Comparison of ENCODE assay signal across 8 mouse cellular contexts in genomic region chr4:119194909-119195581, GRCm38 (mm10). TPM values are rescaled to one million over a fixed set of nuclear protein-coding genes. Genes with fewer than 3 reads are reported as not detected.
A peak's percentile ranks its signal among the peaks of the same experiment; 100 is the strongest.
DNase-seq lines count a peak whose midpoint lies in the region; ATAC-seq and TF ChIP-seq lines count a peak whose summit lies in the region.

Svbp (plus strand) TSS chr4:119195306.

- H3K9me3 ChIP-seq in ES-Bruce4 (replicated peaks; ENCODE audit: control insufficient read depth, insufficient read depth, low read length, poor library complexity, severe bottlenecking), result no peaks in the 10 kb centered on the region
- H3K9me3 ChIP-seq in forebrain, embryonic 14.5 days (replicated peaks; ENCODE audit: control insufficient read depth, low read length), result no peaks in the 10 kb centered on the region
- no peaks in the 10 kb centered on the region for H3K9me3 ChIP-seq in liver, embryonic 16.5 days (replicated peaks; ENCODE audit: control insufficient read depth, low read length)
- no peaks in the 10 kb centered on the region for H3K9me3 ChIP-seq in neural tube, embryonic 12.5 days
- H3K9me3 ChIP-seq in stomach, postnatal 0 days (ENCODE audit: control insufficient read depth, low read length), result no peaks in the 10 kb centered on the region

- DNase-seq in cerebellum, adult 11 months, result peak; percentile 77
- DNase-seq in forebrain, embryonic 14.5 days (ENCODE audit: low spot score), result peak; percentile 87
- DNase-seq in heart, postnatal 10 days, result peak; percentile 87 to 93
- DNase-seq in large intestine, adult 2 months (ENCODE audit: low read depth, low spot score), result peak; percentile 57
- DNase-seq in stomach, postnatal 0 days (ENCODE audit: low spot score), result peak; percentile 98

- TF ChIP-seq EP300 in ES-Bruce4 (IDR thresholded peaks at IDR 0.05; ENCODE audit: insufficient read depth, low read depth, low read length), result no peak
- TF ChIP-seq EP300 in stomach, postnatal 0 days (optimal IDR thresholded peaks at IDR 0.05), result no peak

- ATAC-seq in forebrain, embryonic 14.5 days, result peak; percentile 90
- peak; percentile 88 for ATAC-seq in liver, embryonic 16.5 days (ENCODE audit: low read depth)
- peak; percentile 89 for ATAC-seq in neural tube, embryonic 12.5 days (ENCODE audit: low FRiP score, low read depth)
- peak; percentile 98 for ATAC-seq in stomach, postnatal 0 days (ENCODE audit: low FRiP score, low TSS enrichment)

- no peak for TF ChIP-seq POLR2A in ES-Bruce4 (IDR thresholded peaks at IDR 0.05; ENCODE audit: insufficient read depth, low read length)

- TF ChIP-seq CTCF in ES-Bruce4 (IDR thresholded peaks at IDR 0.05; ENCODE audit: low read depth, low read length), result no peak
- no peak for TF ChIP-seq CTCF in stomach, postnatal 0 days (IDR thresholded peaks at IDR 0.05; ENCODE audit: low read depth)

- peak within 1 kb of the TSS; percentile 76 for H3K4me2 ChIP-seq in forebrain, embryonic 14.5 days (ENCODE audit: low read length)
- peak within 1 kb of the TSS; percentile 64 for H3K4me2 ChIP-seq in liver, embryonic 16.5 days (ENCODE audit: low read depth, low read length)
- H3K4me2 ChIP-seq in neural tube, embryonic 12.5 days (replicated peaks), result peak within 1 kb of the TSS; percentile 76
- H3K4me2 ChIP-seq in stomach, postnatal 0 days (replicated peaks; ENCODE audit: low read depth), result peak within 1 kb of the TSS; percentile 73

- under 1% methylated on average over 43 of the region's 47 CpGs for WGBS in forebrain, embryonic 14.5 days
- 2% methylated on average over 42 of the region's 47 CpGs for WGBS in large intestine, adult 2 months
- 0% methylated on average over 47 of the region's 47 CpGs for WGBS in liver, embryonic 16.5 days (ENCODE audit: insufficient replicate concordance)
- under 1% methylated on average over 47 of the region's 47 CpGs for WGBS in neural tube, embryonic 12.5 days
- WGBS in stomach, postnatal 0 days, result 1% methylated on average over 34 of the region's 47 CpGs

- no peaks in the 10 kb centered on the region for H3K36me3 ChIP-seq in ES-Bruce4 (ENCODE audit: control insufficient read depth, insufficient read depth, low read length, poor library complexity, severe bottlenecking)
- H3K36me3 ChIP-seq in forebrain, embryonic 14.5 days (ENCODE audit: control insufficient read depth, insufficient read depth, low read length), result 0 out of 2 replicates have a peak, but pooled peaks cover 3% of the 10 kb centered on the region
- no peaks in the 10 kb centered on the region for H3K36me3 ChIP-seq in liver, embryonic 16.5 days (ENCODE audit: control insufficient read depth, insufficient read depth)
- no peaks in the 10 kb centered on the region for H3K36me3 ChIP-seq in neural tube, embryonic 12.5 days
- no peaks in the 10 kb centered on the region for H3K36me3 ChIP-seq in stomach, postnatal 0 days (ENCODE audit: control insufficient read depth, insufficient read depth, low read length)

- peak within 1 kb of the TSS; percentile 90 for H3K4me3 ChIP-seq in ES-Bruce4 (ENCODE audit: low read depth, low read length)
- peak within 1 kb of the TSS; percentile 77 for H3K4me3 ChIP-seq in forebrain, embryonic 14.5 days (ENCODE audit: low read depth, low read length)
- H3K4me3 ChIP-seq in liver, embryonic 16.5 days (ENCODE audit: low read depth, low read length), result peak within 1 kb of the TSS; percentile 86
- peak within 1 kb of the TSS; percentile 70 for H3K4me3 ChIP-seq in neural tube, embryonic 12.5 days
- H3K4me3 ChIP-seq in stomach, postnatal 0 days (ENCODE audit: low read depth, low read length), result peak within 1 kb of the TSS; percentile 82

- H3K9ac ChIP-seq in ES-Bruce4 (ENCODE audit: low read depth, poor library complexity, severe bottlenecking), result peak within 1 kb of the TSS; percentile 93
- peak within 1 kb of the TSS; percentile 79 for H3K9ac ChIP-seq in forebrain, embryonic 14.5 days (ENCODE audit: low read length)
- H3K9ac ChIP-seq in liver, embryonic 16.5 days (ENCODE audit: low read depth, low read length), result peak within 1 kb of the TSS; percentile 90
- H3K9ac ChIP-seq in neural tube, embryonic 12.5 days, result peak within 1 kb of the TSS; percentile 68
- H3K9ac ChIP-seq in stomach, postnatal 0 days (ENCODE audit: low read length), result peak within 1 kb of the TSS; percentile 85

- intact Hi-C loops in heart, postnatal 10 days (cut with DNase I), result loop anchor here (2.0 kb wide), 1 partner anchor 20 kb away; the partner anchor contains the start of gene Zfp691

- H3K27ac ChIP-seq in ES-Bruce4 (ENCODE audit: insufficient read depth, low read length), result no peak within 1 kb of the TSS
- peak within 1 kb of the TSS; percentile 68 for H3K27ac ChIP-seq in forebrain, embryonic 14.5 days (ENCODE audit: low read depth, low read length)
- H3K27ac ChIP-seq in liver, embryonic 16.5 days (ENCODE audit: low read length), result peak within 1 kb of the TSS; percentile 84
- H3K27ac ChIP-seq in neural tube, embryonic 12.5 days, result peak within 1 kb of the TSS; percentile 21
- peak within 1 kb of the TSS; percentile 78 for H3K27ac ChIP-seq in stomach, postnatal 0 days (replicated peaks)

- H3K27me3 ChIP-seq in ES-Bruce4 (ENCODE audit: control insufficient read depth, insufficient read depth, low read length, poor library complexity, severe bottlenecking), result no peaks in the 10 kb centered on the region
- H3K27me3 ChIP-seq in forebrain, embryonic 14.5 days (replicated peaks; ENCODE audit: control insufficient read depth, insufficient read depth, low read length), result no peaks in the 10 kb centered on the region
- H3K27me3 ChIP-seq in liver, embryonic 16.5 days (ENCODE audit: control insufficient read depth, insufficient read depth, low read depth, low read length), result no peaks in the 10 kb centered on the region
- H3K27me3 ChIP-seq in neural tube, embryonic 12.5 days (replicated peaks), result no peaks in the 10 kb centered on the region
- no peaks in the 10 kb centered on the region for H3K27me3 ChIP-seq in stomach, postnatal 0 days (ENCODE audit: control insufficient read depth, insufficient read depth, low read length)

- H3K4me1 ChIP-seq in ES-Bruce4 (ENCODE audit: control insufficient read depth, insufficient read depth, low read length), result no peaks in the 10 kb centered on the region
- H3K4me1 ChIP-seq in forebrain, embryonic 14.5 days (ENCODE audit: control insufficient read depth, insufficient read depth, low read length), result peaks cover 18% of the 10 kb centered on the region
- H3K4me1 ChIP-seq in liver, embryonic 16.5 days (ENCODE audit: control insufficient read depth, low read depth, low read length), result peaks cover 64% of the 10 kb centered on the region
- peaks cover 19% of the 10 kb centered on the region for H3K4me1 ChIP-seq in neural tube, embryonic 12.5 days
- peaks cover 2% of the 10 kb centered on the region; the same call in 1 of the 2 replicates for H3K4me1 ChIP-seq in stomach, postnatal 0 days (replicated peaks; ENCODE audit: control insufficient read depth, insufficient read depth)

RNA-seq across cellular contexts. Expression of gene Svbp, which starts in this region (rescaled TPM):
- polyA plus RNA-seq in ES-Bruce4 (2011; ENCODE audit: insufficient read depth, insufficient read length, low read depth, missing spikeins), result 34.2 and 39.1 TPM in 2 replicates
- polyA plus RNA-seq in forebrain, embryonic 14.5 days (2014; fragmentation: Nextera tagmentation; extraction: Ambion mirVana), result 290 and 301 TPM in 2 replicates
- 10 to 100 TPM; 30.0 to 30.9 TPM for total RNA-seq in heart, postnatal 10 days (2021)
- polyA plus RNA-seq in large intestine, adult 2 months (2012; rRNA removed), result 23.6 and 35.1 TPM in 2 replicates
- polyA plus RNA-seq in liver, embryonic 16.5 days (2015; fragmentation: Nextera tagmentation; extraction: Ambion mirVana), result 69.6 and 79.2 TPM in 2 replicates
- 185 and 200 TPM in 2 replicates for polyA plus RNA-seq in neural tube, embryonic 12.5 days (2016; fragmentation: Nextera tagmentation; extraction: Ambion mirVana)
- 99.7 and 100 TPM in 2 replicates for polyA plus RNA-seq in stomach, postnatal 0 days (2015; fragmentation: Nextera tagmentation; extraction: Ambion mirVana)
